Comparison of ENCODE assay signal across 8 mouse cellular contexts in genomic region chr4:149172666-149173065, GRCm38 (mm10). TPM values are rescaled to one million over a fixed set of nuclear protein-coding genes. Genes with fewer than 3 reads are reported as not detected.
DNase-seq lines count a peak whose midpoint lies in the region; ATAC-seq lines count a peak whose summit lies in the region.

No protein-coding gene starts in this region.

- no peaks in the 10 kb centered on the region for H3K27me3 ChIP-seq in forebrain, embryonic 13.5 days
- no peaks in the 10 kb centered on the region for H3K27me3 ChIP-seq in forebrain, embryonic 12.5 days
- no peaks in the 10 kb centered on the region for H3K27me3 ChIP-seq in forebrain, embryonic 16.5 days (replicated peaks; ENCODE audit: control insufficient read depth, insufficient read depth, low read length)
- no peaks in the 10 kb centered on the region for H3K27me3 ChIP-seq in hindbrain, embryonic 16.5 days (replicated peaks; ENCODE audit: control insufficient read depth, insufficient read depth, low read length)

- no peak overlapping the region for H3K4me3 ChIP-seq in forebrain, embryonic 13.5 days
- no peak overlapping the region for H3K4me3 ChIP-seq in forebrain, embryonic 12.5 days (replicated peaks)
- H3K4me3 ChIP-seq in forebrain, embryonic 16.5 days (replicated peaks; ENCODE audit: low read length) = no peak overlapping the region
- H3K4me3 ChIP-seq in hindbrain, embryonic 16.5 days (ENCODE audit: low read length) = no peak overlapping the region

- H3K36me3 ChIP-seq in forebrain, embryonic 13.5 days (ENCODE audit: poor library complexity, severe bottlenecking) = peaks cover 22% of the 10 kb centered on the region
- H3K36me3 ChIP-seq in forebrain, embryonic 12.5 days (replicated peaks) = peaks cover 17% of the 10 kb centered on the region
- peaks cover 6% of the 10 kb centered on the region for H3K36me3 ChIP-seq in forebrain, embryonic 16.5 days (ENCODE audit: control insufficient read depth, insufficient read depth)
- H3K36me3 ChIP-seq in hindbrain, embryonic 16.5 days (ENCODE audit: control insufficient read depth, insufficient read depth, low read length) = no peaks in the 10 kb centered on the region

- WGBS in forebrain, embryonic 13.5 days = 66% methylated on average over 2 of the region's 2 CpGs
- 76% methylated on average over 2 of the region's 2 CpGs for WGBS in forebrain, embryonic 12.5 days
- 59% methylated on average over 2 of the region's 2 CpGs for WGBS in forebrain, embryonic 16.5 days
- WGBS in hindbrain, embryonic 16.5 days = 48% methylated on average over 2 of the region's 2 CpGs

- H3K9ac ChIP-seq in forebrain, embryonic 13.5 days = no peak overlapping the region
- H3K9ac ChIP-seq in forebrain, embryonic 12.5 days = no peak overlapping the region
- no peak overlapping the region for H3K9ac ChIP-seq in forebrain, embryonic 16.5 days (replicated peaks; ENCODE audit: low read depth, low read length)
- H3K9ac ChIP-seq in hindbrain, embryonic 16.5 days (ENCODE audit: low read depth, low read length) = no peak overlapping the region

- no peaks in the 10 kb centered on the region for H3K9me3 ChIP-seq in forebrain, embryonic 13.5 days (replicated peaks)
- no peaks in the 10 kb centered on the region for H3K9me3 ChIP-seq in forebrain, embryonic 12.5 days
- no peaks in the 10 kb centered on the region for H3K9me3 ChIP-seq in forebrain, embryonic 16.5 days (ENCODE audit: control insufficient read depth, low read length)
- H3K9me3 ChIP-seq in hindbrain, embryonic 16.5 days (ENCODE audit: control insufficient read depth, low read length) = no peaks in the 10 kb centered on the region

- 0 out of 2 replicates have a peak, but pooled peaks cover 4% of the 10 kb centered on the region for H3K4me1 ChIP-seq in forebrain, embryonic 13.5 days
- H3K4me1 ChIP-seq in forebrain, embryonic 12.5 days = 0 out of 2 replicates have a peak, but pooled peaks cover 6% of the 10 kb centered on the region
- no peaks in the 10 kb centered on the region for H3K4me1 ChIP-seq in forebrain, embryonic 16.5 days (replicated peaks; ENCODE audit: control insufficient read depth, insufficient read depth, low read length)
- H3K4me1 ChIP-seq in hindbrain, embryonic 16.5 days (ENCODE audit: control insufficient read depth, insufficient read depth, low read depth, low read length) = no peaks in the 10 kb centered on the region; the same call in 1 of the 2 replicates

- H3K4me2 ChIP-seq in forebrain, embryonic 13.5 days = no peak overlapping the region
- H3K4me2 ChIP-seq in forebrain, embryonic 12.5 days = no peak overlapping the region
- H3K4me2 ChIP-seq in forebrain, embryonic 16.5 days (ENCODE audit: low read length) = no peak overlapping the region
- H3K4me2 ChIP-seq in hindbrain, embryonic 16.5 days (ENCODE audit: low read length) = no peak overlapping the region

- H3K27ac ChIP-seq in forebrain, embryonic 13.5 days = peak overlapping the region; percentile 7; the same call in 1 of the 2 replicates
- no peak overlapping the region; the same call in 1 of the 2 replicates for H3K27ac ChIP-seq in forebrain, embryonic 12.5 days
- peak overlapping the region; percentile 5; the same call in 1 of the 2 replicates for H3K27ac ChIP-seq in forebrain, embryonic 16.5 days (ENCODE audit: low read length)
- H3K27ac ChIP-seq in hindbrain, embryonic 16.5 days (ENCODE audit: low read depth, low read length) = peak overlapping the region; percentile 54

- ATAC-seq in forebrain, embryonic 13.5 days = no peak
- ATAC-seq in forebrain, embryonic 12.5 days (ENCODE audit: low FRiP score) = no peak
- ATAC-seq in forebrain, embryonic 16.5 days = no peak
- no peak for ATAC-seq in hindbrain, embryonic 16.5 days

- peak; percentile 52 for DNase-seq in Muller cell, postnatal 12 days (ENCODE audit: inconsistent ontology term)
- peak; percentile 79 for DNase-seq in skeletal muscle tissue, adult 2 months (ENCODE audit: low read depth, low spot score)
- no peak for DNase-seq in layer of hippocampus, postnatal 36 days
- no peak for DNase-seq in kidney, postnatal 36 days

RNA-seq across cellular contexts. Expression of gene Pgd, which starts 6.1 kb away (rescaled TPM):
- polyA plus RNA-seq in forebrain, embryonic 13.5 days (2015; fragmentation: Nextera tagmentation; extraction: Ambion mirVana) = 96.4 and 107 TPM in 2 replicates
- polyA plus RNA-seq in forebrain, embryonic 12.5 days (2016; fragmentation: Nextera tagmentation; extraction: Ambion mirVana) = 110 and 118 TPM in 2 replicates
- polyA plus RNA-seq in forebrain, embryonic 16.5 days (2015; fragmentation: Nextera tagmentation; extraction: Ambion mirVana) = 94.6 and 94.7 TPM in 2 replicates
- 122 and 123 TPM in 2 replicates for polyA plus RNA-seq in hindbrain, embryonic 16.5 days (2015; fragmentation: Nextera tagmentation; extraction: Ambion mirVana)
- total RNA-seq in layer of hippocampus, postnatal 36 days (2021) = 10 to 100 TPM; 31.9 to 33.9 TPM

RNA-seq across cellular contexts. Expression of gene Cenps, which starts 35.2 kb away (rescaled TPM):
- polyA plus RNA-seq in forebrain, embryonic 13.5 days (2015; fragmentation: Nextera tagmentation; extraction: Ambion mirVana) = 38.7 and 40.7 TPM in 2 replicates
- 49.7 and 51.1 TPM in 2 replicates for polyA plus RNA-seq in forebrain, embryonic 12.5 days (2016; fragmentation: Nextera tagmentation; extraction: Ambion mirVana)
- 22.2 and 24.9 TPM in 2 replicates for polyA plus RNA-seq in forebrain, embryonic 16.5 days (2015; fragmentation: Nextera tagmentation; extraction: Ambion mirVana)
- polyA plus RNA-seq in hindbrain, embryonic 16.5 days (2015; fragmentation: Nextera tagmentation; extraction: Ambion mirVana) = 18.9 TPM in 2 replicates
- 10 to 100 TPM; 25.8 to 27.8 TPM for total RNA-seq in layer of hippocampus, postnatal 36 days (2021)

RNA-seq across cellular contexts. Expression of gene Cort, which starts 46.1 kb away (rescaled TPM):
- 0.28 TPM in 1 of 2 replicates, not detected in the other for polyA plus RNA-seq in forebrain, embryonic 13.5 days (2015; fragmentation: Nextera tagmentation; extraction: Ambion mirVana)
- 0.60 TPM in 1 of 2 replicates, not detected in the other for polyA plus RNA-seq in forebrain, embryonic 12.5 days (2016; fragmentation: Nextera tagmentation; extraction: Ambion mirVana)
- 1.4 and 1.8 TPM in 2 replicates for polyA plus RNA-seq in forebrain, embryonic 16.5 days (2015; fragmentation: Nextera tagmentation; extraction: Ambion mirVana)
- 0.41 and 0.64 TPM in 2 replicates for polyA plus RNA-seq in hindbrain, embryonic 16.5 days (2015; fragmentation: Nextera tagmentation; extraction: Ambion mirVana)
- 10 to 100 TPM; 10.5 to 11.6 TPM for total RNA-seq in layer of hippocampus, postnatal 36 days (2021)

Comparison
In these comparisons a context has a peak if more than half of its experiments do, and no peak if none do; other contexts are left out.
1. DNase-seq: peak in Muller cell, postnatal 12 days (single experiment) and skeletal muscle tissue, adult 2 months (single experiment); none in layer of hippocampus, postnatal 36 days (0 of 2) and kidney, postnatal 36 days (0 of 2).